Mouse (Mus musculus) lung, postnatal 4 days (tissue): ENCODE measurements around the gene Gas2l2.

ENCODE experiments used
- DNase-seq, 2 experiments: peaks; one replicate each; pipeline ENCODE4 v3.0.0; 2021

The Gas2l2 gene

DNA sequence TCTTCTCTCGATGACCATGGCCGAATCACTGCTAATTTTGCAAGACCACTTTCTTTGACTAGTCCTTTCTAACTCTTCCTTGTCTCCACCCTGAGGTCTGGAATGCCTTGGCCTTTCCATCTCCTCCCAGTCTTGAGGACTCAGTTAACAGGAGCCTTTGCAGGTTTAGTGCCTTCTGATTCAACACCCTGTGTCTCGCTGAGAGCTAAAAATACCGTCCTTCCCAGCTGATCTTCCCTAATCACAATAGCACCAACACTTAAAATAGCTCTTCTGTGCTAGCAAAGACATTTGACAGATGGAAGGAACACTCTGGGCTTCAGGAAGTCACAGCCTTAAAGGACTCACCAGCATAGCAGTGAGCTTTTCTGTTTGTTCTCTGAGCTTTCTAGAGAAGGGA is 36.2 kb downstream of the Gas2l2 start:
- no peak for DNase-seq

GRCm38 (mm10) chr11:83383532-83383887 is 45.7 kb downstream of the Gas2l2 start:
- DNase-seq, result no peak

DNA sequence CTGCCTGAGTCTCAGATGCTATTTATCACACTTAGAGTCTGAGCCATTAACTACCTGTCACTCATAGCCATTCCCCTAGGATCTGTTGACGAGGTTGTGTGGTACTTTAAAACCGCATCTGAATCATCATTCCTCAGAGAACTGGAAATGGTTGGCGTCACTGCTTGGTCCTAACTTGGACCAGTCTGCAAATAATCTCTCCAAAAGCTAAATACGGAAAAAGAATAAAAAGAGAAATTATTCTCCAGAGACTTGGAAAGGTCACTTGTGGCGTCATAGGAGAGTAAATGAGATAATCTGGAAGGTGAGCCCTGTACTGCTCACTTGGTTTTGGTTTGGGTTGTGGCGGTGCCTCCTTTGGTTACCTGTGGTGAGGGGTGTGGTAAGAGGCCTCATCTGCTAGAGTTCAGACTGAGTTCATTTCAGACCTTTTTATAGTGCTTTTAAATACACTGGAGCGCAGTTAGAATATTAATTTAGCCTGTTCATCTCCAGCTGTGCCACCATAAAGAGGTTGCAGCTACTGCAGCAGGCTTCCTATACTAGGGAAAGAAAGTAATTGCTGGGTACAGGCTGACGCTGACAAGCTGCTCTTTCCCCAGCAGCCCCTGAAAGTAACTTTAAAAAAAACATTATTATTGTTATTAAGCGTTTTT is 46.3 kb downstream of the Gas2l2 start:
- no peak for DNase-seq

DNA sequence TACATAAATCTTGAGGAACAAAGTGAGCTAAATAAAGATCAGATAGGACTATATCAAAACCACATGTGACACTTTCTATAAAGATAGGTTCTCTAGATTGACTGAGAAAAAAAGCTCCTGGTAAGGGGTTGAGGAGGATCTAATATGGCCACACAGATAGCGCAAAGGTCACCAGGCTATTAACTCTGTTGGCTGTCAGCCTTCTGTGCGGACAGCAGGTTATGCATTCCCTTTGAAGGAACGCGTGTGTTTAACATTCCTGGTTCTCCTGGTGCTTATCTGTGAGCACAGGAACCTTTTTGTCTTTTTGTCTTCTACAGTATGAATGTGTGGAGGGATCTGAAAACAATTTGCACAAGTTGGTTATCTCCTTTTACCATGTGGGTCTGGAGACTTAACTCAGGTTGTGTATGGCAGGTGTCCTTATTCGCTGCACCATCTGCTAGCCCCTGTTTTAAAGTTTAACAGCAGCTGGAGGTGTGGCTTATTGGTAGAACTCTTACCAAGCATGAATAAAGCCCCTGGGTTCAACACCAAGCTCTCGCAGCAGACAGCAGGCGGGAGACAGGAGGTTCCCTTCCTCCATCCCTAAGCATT is 49.4 kb downstream of the Gas2l2 start:
- no peak for DNase-seq
